Mouse (Mus musculus) ES-E14 (cell line): ENCODE data around the gene Hmgb1.

Experiments used
- CHD2 ChIP-seq: IDR thresholded peaks from 2 replicates; pipeline ENCODE4 v1.6.1; 2014; ENCODE audit warnings: mild to moderate bottlenecking, low read depth, low read length, inconsistent platforms
- HCFC1 ChIP-seq: IDR thresholded peaks from 2 replicates; pipeline ENCODE4 v1.6.1; 2012; ENCODE audit warnings: low read length, inconsistent platforms, borderline replicate concordance; ENCODE audit not compliant: insufficient read depth
- MAFK ChIP-seq: IDR thresholded peaks from 2 replicates; pipeline ENCODE4 v1.6.1; 2014; ENCODE audit warnings: mild to moderate bottlenecking, low read depth, low read length, inconsistent platforms; ENCODE audit not compliant: insufficient read depth
- ZNF384 ChIP-seq: IDR thresholded peaks from 2 replicates; pipeline ENCODE4 v1.6.1; 2012; ENCODE audit warnings: low read depth, low read length, inconsistent platforms

GRCm38 (mm10) chr5:149077136-149077535 is 107.2 kb downstream of the Hmgb1 start:
- TF ChIP-seq ZNF384 (no peak), CHD2 (no peak), MAFK (no peak), HCFC1 (no peak)
